Mouse (Mus musculus) stomach, embryonic 16.5 days (tissue): ENCODE data around the gene Gm47995. TPM values are rescaled to one million over a fixed set of nuclear protein-coding genes. Genes with fewer than 3 reads are reported as not detected.

Experiments used
- ATAC-seq: fragments of 200-750 bp; cut with Nextera tagmentation; 2 replicates; pipeline ENCODE4 v1.8.0; 2017; ENCODE audit warnings: moderate number of reproducible peaks, moderate TSS enrichment; ENCODE audit not compliant: insufficient read depth, low FRiP score
- H3K27ac ChIP-seq: fragments of 300-500 bp; sonication (generic); 2 replicates; pipeline ENCODE4 v1.5.1; 2014; ENCODE audit warnings: low read length
- H3K27me3 ChIP-seq: fragments of 300-500 bp; sonication (generic); 2 replicates; pipeline ENCODE4 v1.6.1; 2014; ENCODE audit warnings: low read length, control low read depth, mixed read lengths; ENCODE audit not compliant: control insufficient read depth, insufficient read depth
- H3K36me3 ChIP-seq: fragments of 300-500 bp; sonication (generic); 2 replicates; pipeline ENCODE4 v1.6.1; 2014; ENCODE audit warnings: low read length; ENCODE audit not compliant: control insufficient read depth, insufficient read depth
- H3K4me1 ChIP-seq: fragments of 300-500 bp; sonication (generic); 2 replicates; pipeline ENCODE4 v1.6.1; 2014; ENCODE audit warnings: low read length, control low read depth, mixed read lengths; ENCODE audit not compliant: control insufficient read depth, insufficient read depth
- H3K4me2 ChIP-seq: fragments of 300-500 bp; sonication (generic); 2 replicates; pipeline ENCODE4 v1.6.1; 2014; ENCODE audit warnings: low read depth, low read length, mixed read lengths
- H3K4me3 ChIP-seq: fragments of 300-500 bp; sonication (generic); replicated peaks from 2 replicates; pipeline ENCODE4 v1.5.1; 2014; ENCODE audit warnings: mild to moderate bottlenecking, low read length
- H3K9ac ChIP-seq: fragments of 300-500 bp; sonication (generic); 2 replicates; pipeline ENCODE4 v1.6.1; 2014; ENCODE audit warnings: low read length
- H3K9me3 ChIP-seq: fragments of 300-500 bp; sonication (generic); replicated peaks from 2 replicates; pipeline ENCODE4 v1.6.1; 2016; ENCODE audit warnings: low read length, control low read depth; ENCODE audit not compliant: control insufficient read depth
- WGBS: fragments of 180-500 bp; shearing (Covaris S2); extraction: QIAGEN DNeasy Blood & Tissue Kit; methylation state at CpG from one replicate; pipeline ENCODE4 v1.1.7; 2014; 5-methylcytosine and 5-hydroxymethylcytosine counted together
- polyA plus RNA-seq: library from polyadenylated mRNA; unstranded; fragments of >200 nt; fragmentation: Nextera tagmentation; extraction: Ambion mirVana; gene quantifications from 2 replicates; pipeline ENCODE4 v1.2.1, GENCODE M21; 2015

Gm47995 gene
- polyA plus RNA-seq, 1 experiment from 2014 or later: not detected

DNA sequence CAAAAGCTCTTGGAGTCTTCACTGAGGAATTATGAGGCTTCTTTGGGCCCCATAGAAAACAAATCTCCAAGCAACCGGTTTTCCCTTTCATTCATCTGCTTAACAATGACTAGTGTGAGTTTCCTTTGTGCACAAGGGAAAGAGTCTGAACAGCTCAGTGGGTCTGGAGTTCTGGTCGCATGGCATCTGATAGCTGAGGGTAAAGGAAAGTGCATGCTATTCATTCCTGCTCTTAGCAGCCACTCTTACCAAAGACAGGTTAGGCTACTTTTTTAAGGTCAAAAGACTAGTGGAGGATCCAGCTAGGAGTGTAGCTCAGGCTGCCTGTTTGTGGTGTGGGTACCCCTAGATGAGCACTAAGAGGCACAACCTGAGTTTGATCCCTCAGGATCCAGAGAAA lies 37.3 kb downstream of the Gm47995 start:
- H3K4me2 ChIP-seq: no peak overlapping the region
- H3K27ac ChIP-seq: no peak overlapping the region
- 0 out of 2 replicates have a peak, but pooled peaks cover 2% of the 10 kb centered on the region for H3K9me3 ChIP-seq
- H3K4me1 ChIP-seq: no peaks in the 10 kb centered on the region
- H3K36me3 ChIP-seq: no peaks in the 10 kb centered on the region
- H3K9ac ChIP-seq: no peak overlapping the region
- no peaks in the 10 kb centered on the region for H3K27me3 ChIP-seq
- no peak overlapping the region for H3K4me3 ChIP-seq
- ATAC-seq: no peak
- 45% methylated on average over 2 of the region's 2 CpGs for WGBS

DNA sequence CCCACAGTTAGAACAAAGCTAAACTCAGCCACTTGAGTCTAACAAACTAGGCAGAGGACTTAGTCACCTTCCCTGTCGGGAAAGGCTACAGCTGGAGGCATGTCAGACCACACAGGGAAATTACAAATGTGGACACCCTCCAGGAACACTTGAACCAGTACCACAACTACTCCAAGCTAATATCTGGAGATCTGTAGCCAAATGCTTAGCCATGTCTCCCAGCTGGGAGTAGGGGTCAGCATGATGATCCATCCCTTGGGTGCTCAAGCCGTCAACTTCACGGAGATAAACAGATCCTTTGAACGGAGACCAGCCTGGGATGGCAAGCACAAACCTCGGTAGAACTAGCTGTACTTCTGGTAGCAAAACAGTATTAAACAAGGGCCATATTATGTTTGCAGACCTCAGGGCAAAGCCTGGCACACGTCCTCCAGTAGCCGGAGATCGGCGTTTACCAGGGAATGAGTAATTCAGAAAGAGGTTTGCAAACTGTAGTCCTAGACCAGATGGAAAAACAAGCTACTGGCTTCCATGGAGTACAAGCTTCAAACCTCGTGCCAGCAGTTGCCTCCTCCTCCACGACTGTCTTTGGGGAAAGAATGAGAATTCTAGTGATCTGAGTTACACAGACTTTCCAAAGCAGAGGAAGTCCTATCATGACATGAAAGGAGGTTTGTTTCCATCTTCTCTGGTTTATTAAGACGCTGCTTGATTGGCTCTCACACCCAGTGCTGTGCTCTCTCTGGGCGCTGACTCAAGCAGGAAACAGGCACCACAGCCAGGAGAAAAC lies 38.1 kb downstream of the Gm47995 start:
- no peak for ATAC-seq
- no peaks in the 10 kb centered on the region for H3K4me1 ChIP-seq
- no peak overlapping the region for H3K4me3 ChIP-seq
- no peaks in the 10 kb centered on the region for H3K36me3 ChIP-seq
- H3K27me3 ChIP-seq: no peaks in the 10 kb centered on the region
- H3K9me3 ChIP-seq: 0 out of 2 replicates have a peak, but pooled peaks cover 2% of the 10 kb centered on the region
- no peak overlapping the region for H3K27ac ChIP-seq
- 60% methylated on average over 13 of the region's 13 CpGs for WGBS
- H3K9ac ChIP-seq: no peak overlapping the region
- no peak overlapping the region for H3K4me2 ChIP-seq

DNA sequence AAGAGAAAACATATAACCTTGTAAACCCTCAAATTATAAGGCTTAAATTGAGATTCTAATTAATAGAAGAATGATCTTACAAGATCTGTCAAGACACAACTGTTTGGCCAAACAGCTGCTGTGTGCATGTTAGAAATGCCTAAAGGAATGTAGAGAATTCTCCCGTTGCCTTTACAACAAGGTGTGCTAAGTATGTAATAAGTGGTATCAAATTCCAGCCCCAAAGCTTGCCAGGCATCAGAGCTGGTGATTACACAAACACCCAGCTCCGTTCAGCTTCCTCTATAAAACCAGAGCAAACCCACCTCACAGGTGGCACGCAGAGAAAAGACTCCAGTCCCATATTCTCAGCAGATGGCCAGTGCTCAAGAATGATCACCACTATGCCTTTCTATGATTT lies 39.5 kb downstream of the Gm47995 start:
- 0 out of 2 replicates have a peak, but pooled peaks cover 2% of the 10 kb centered on the region for H3K9me3 ChIP-seq
- no peaks in the 10 kb centered on the region for H3K27me3 ChIP-seq
- no peaks in the 10 kb centered on the region for H3K4me1 ChIP-seq
- no peak overlapping the region for H3K4me3 ChIP-seq
- WGBS: 63% methylated on average over 3 of the region's 3 CpGs
- H3K27ac ChIP-seq: no peak overlapping the region
- no peak for ATAC-seq
- no peaks in the 10 kb centered on the region for H3K36me3 ChIP-seq
- H3K9ac ChIP-seq: no peak overlapping the region
- H3K4me2 ChIP-seq: no peak overlapping the region

DNA sequence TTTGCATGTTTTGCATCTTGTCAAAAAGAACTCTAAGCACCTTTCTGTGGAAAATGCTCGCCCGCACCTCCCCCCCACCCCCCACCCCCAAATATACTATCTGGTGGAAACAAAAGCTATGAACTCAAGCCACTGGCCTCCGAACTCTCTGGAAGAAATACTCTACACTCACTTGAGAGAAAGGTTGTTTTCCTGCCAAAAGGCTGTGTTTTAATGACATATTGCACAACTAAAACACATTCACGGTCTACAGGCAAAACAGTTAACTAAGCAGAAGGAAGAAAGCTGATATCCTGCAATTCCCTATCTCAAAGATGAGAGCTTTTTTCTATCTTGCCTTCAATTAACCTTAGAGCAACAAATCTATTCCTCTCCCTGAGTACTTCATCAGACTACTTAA lies 45.1 kb downstream of the Gm47995 start:
- Histone ChIP-seq H3K4me3 (no peak overlapping the region), H3K27me3 (no peaks in the 10 kb centered on the region), H3K36me3 (no peaks in the 10 kb centered on the region), H3K27ac (no peak overlapping the region), H3K9me3 (0 out of 2 replicates have a peak, but pooled peaks cover 2% of the 10 kb centered on the region), H3K4me2 (no peak overlapping the region), H3K4me1 (no peaks in the 10 kb centered on the region), H3K9ac (no peak overlapping the region)
- 80% methylated on average over 4 of the region's 4 CpGs for WGBS
- no peak for ATAC-seq

- ATAC-seq: no peak
- Histone ChIP-seq H3K4me2 (no peak overlapping the region), H3K9ac (no peak overlapping the region), H3K36me3 (no peaks in the 10 kb centered on the region), H3K4me1 (no peaks in the 10 kb centered on the region), H3K4me3 (no peak overlapping the region), H3K27ac (no peak overlapping the region), H3K27me3 (no peaks in the 10 kb centered on the region), H3K9me3 (0 out of 2 replicates have a peak, but pooled peaks cover 2% of the 10 kb centered on the region)
- 85% methylated on average over 5 of the region's 5 CpGs for WGBS
Observed at GRCm38 (mm10) chr1:151244013-151244412, 45.8 kb downstream of the Gm47995 start.

GRCm38 (mm10) chr1:151244761-151245160 lies 46.5 kb downstream of the Gm47995 start:
- Histone ChIP-seq H3K9ac (no peak overlapping the region), H3K27ac (no peak overlapping the region), H3K4me3 (no peak overlapping the region), H3K4me2 (no peak overlapping the region), H3K36me3 (no peaks in the 10 kb centered on the region), H3K4me1 (no peaks in the 10 kb centered on the region), H3K27me3 (no peaks in the 10 kb centered on the region), H3K9me3 (0 out of 2 replicates have a peak, but pooled peaks cover 2% of the 10 kb centered on the region)
- WGBS: 80% methylated on average over 4 of the region's 4 CpGs
- no peak for ATAC-seq

DNA sequence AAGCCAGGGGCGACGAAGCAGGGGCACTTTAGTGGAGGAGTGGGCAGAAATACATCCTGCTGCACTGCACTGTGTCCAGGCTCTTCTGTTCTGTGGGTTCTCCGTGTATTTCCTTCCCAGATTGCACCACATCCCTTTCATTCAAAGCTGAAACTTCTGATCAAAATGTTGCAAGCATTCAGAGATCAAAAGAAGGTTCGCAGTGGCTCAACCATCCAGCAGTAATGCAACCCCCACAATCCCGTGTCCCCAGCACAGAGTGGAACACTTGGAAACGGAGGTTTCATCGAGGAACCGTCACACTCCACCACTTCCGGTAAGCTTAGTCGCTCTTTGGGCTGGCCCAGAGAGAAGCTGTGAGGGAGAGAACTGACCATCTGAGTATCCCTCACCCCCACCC lies 46.9 kb downstream of the Gm47995 start:
- no peaks in the 10 kb centered on the region for H3K4me1 ChIP-seq
- H3K27ac ChIP-seq: no peak overlapping the region
- no peak overlapping the region for H3K9ac ChIP-seq
- 83% methylated on average over 10 of the region's 10 CpGs for WGBS
- H3K36me3 ChIP-seq: no peaks in the 10 kb centered on the region
- H3K4me2 ChIP-seq: no peak overlapping the region
- no peak overlapping the region for H3K4me3 ChIP-seq
- 0 out of 2 replicates have a peak, but pooled peaks cover 2% of the 10 kb centered on the region for H3K9me3 ChIP-seq
- ATAC-seq: no peak
- H3K27me3 ChIP-seq: no peaks in the 10 kb centered on the region

DNA sequence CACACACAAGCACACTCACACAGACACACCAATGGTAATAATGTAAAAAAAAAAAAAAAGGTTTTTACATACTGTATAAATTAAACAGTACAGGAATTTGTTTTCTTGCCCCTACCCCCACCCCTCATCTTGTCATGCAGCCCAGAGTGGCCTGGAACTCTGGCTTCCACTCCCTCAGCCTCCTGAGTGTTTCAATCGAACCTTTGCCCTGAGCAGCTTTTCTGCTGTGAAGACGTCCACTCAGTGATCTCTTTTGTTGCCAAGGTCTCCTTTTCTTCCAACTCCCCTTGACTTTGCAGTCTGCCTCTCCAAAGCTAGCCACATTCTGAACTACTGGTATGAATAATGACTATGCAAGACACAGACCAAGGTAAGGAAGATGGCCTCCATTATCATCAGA lies 47.6 kb downstream of the Gm47995 start:
- no peak for ATAC-seq

More for the DNA sequence above, 47.6 kb downstream of the Gm47995 start:
- WGBS: 61% methylated on average over 2 of the region's 2 CpGs
- no peak overlapping the region for H3K9ac ChIP-seq
- H3K4me1 ChIP-seq: no peaks in the 10 kb centered on the region
- no peaks in the 10 kb centered on the region for H3K27me3 ChIP-seq
- H3K36me3 ChIP-seq: no peaks in the 10 kb centered on the region
- H3K4me2 ChIP-seq: no peak overlapping the region
- H3K9me3 ChIP-seq: no peaks in the 10 kb centered on the region
- H3K4me3 ChIP-seq: no peak overlapping the region
- H3K27ac ChIP-seq: no peak overlapping the region
